Mouse (Mus musculus): ENCODE measurements around the gene Hist1h2ac.

Gene Hist1h2ac

DNA sequence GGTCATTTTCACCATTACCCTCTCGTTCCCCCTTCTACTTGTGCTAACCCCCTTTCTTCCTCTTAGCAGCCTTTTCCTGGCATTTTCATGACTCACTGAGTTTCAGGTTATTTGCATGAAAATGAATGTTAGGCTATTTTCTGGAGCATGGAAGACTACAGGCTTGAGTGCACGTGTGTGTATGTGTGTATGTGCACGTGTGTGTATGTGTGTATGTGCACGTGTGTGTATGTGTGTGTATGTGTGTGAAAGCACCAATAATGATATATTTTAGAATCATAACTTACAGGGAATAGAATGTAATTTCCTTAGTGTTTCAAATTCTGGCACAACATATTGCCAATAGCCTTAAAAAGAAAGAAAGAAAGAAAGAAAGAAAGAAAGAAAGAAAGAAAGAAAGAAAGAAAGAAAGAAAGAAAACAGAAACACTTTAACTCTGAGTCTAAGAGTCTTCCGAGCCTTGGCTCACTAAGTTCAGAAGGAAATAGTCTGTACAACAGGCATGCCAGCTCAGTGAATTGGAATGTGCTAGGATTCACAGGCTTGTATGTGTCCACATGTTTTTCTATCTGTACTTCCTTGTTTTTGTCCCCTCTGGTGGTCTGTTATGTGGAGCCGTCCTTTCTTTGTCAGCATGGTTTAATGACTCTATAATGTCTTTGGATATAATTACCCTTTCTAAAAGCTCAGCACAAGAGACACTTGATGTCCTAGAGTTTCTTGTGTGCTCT, 23.9 kb downstream of the Hist1h2ac start:
- DNase-seq (ENCODE audit: low spot score in 2 of 2), result no peak

Measured in left cerebral cortex, adult 9 months (tissue).